Mouse (Mus musculus) urinary bladder, postnatal 36 days (tissue): ENCODE data around the gene Stac3.

ENCODE experiments used
- DNase-seq, 2 experiments: peaks; one replicate each; pipeline ENCODE4 v3.0.0; 2022; ENCODE audit warnings: low spot score in 2 of 2, mixed read lengths in 1 of 2

Gene Stac3

GRCm38 (mm10) chr10:127509051-127509836 lies 7.8 kb downstream of the Stac3 start:
- DNase-seq, result peak; percentile 65 to 79

DNA sequence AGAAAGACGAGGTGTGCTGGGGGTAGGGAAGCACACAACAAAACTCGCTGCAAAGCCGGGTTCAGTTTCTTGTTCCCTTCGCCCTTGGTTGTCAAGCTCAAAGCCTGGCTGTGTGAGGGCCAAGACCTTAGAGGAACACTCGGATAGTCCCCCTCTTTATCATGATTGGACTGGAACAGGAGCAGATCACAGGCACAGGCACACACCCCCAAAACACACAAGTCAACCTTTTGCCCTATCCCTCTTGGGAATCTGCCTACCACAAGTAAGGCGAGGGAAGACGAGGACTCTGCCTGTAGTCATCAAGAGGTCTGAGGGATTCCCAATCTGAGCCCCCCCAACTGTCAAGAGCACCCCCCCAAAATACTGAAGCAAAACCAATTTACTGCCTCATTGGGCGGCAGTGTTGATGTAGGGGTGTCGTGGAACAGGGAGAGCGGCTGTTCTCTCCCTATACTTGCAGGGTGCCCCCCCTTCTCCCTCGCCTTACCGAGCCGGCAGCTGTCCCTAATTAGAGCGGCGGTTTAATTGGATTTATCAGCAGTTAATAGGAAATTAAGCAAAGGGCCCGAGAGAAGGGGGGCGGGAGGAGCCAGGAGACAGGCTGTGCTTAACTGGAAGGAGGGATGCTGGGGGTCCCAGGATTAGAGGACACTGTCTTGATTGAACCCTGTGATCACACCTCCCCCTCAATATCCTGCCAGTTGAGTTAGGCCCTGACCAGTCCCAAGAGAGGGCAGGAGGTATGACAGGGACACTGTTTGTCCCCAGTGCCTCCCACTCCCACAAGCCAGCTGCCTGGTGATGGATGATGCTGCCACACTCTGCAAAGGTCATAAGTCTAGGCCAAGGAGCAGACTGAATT lies 8.6 kb downstream of the Stac3 start:
- DNase-seq, result no peak

DNA sequence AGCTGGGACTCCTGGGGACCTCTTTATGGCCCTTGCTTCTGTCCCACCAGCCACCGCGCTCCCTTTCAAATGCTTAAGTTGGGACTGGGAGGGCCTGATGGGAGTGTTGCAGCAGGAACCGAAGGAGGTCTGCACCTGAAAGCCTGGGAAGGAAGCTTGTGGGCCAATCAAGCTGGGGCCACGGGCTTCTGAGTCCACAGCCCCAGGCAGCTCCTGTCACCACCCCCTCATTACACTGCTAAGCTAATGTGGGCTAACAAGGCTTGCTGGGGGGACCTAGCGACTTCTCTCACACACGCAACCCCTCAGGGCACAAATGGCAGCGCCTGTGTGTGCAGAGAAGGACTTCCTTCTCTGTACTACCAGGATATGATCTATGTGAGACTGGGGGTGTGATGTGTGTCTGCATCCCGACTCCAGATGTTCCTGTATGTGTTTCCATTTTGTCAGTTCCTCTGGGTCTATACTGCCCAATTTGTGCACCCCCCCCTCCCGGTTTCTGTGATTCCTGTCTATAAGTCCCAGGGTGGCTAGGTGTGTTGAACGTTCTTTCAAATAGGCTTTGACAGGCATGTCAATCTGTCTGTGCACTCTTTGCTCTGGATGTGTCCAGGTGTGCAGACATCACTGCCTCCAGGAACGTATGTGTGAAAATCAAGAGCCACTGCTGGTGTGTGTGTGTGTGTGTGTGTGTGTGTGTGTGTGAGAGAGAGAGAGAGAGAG lies 9.6 kb downstream of the Stac3 start:
- DNase-seq, result no peak

DNA sequence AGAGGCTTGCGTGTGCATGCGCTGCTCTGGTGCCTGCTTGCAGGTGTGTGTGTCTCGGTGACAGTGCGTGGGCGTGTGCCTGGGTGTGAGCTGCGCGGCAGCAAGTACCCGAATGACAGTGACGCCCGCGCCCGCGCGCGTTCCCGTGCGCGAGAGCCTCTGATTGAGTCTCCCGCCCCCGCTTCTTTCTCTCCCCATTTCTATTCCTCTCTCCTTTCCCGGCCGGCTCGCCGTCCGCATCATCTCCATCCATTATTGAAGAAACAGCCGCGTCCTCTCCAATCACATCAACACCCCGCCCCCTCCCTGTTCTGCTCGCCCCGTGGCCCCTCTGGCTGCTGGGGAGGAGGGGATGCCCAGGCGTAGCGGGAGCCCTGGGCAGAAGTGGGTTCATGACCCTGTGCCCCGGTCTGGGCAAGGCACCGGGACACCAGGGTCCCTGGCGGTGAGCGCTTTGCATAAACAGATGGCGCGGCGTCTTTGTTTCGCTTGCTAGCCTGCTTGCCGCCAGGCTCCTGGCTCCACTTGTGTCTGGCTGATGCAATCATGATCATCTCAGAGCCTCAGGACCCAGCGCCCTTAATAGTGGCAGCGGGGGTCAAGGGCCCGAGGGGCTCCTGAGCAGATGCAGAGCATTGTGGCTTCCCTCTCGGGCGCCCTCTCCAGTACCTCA lies 10.3 kb downstream of the Stac3 start:
- DNase-seq, result peak in 1 of 2 experiments; percentile 36

DNA sequence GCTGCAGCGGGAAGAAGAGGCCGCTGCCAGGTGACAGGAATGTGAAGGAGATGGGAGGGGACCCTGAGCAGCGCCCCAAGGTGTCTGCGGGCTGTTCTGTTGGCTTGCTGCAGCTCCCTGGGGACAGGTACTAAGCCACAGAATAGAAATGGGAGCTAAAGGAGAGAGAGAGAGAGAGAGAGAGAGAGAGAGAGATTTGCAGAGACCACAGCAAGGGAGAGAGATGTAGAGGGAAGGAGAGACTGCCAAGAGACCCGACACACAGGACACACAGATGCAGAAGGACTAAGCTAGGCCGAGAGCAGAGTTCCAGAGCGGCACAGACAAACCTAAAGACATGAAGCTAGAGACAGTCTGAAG lies 10.8 kb downstream of the Stac3 start:
- DNase-seq, result no peak

DNA sequence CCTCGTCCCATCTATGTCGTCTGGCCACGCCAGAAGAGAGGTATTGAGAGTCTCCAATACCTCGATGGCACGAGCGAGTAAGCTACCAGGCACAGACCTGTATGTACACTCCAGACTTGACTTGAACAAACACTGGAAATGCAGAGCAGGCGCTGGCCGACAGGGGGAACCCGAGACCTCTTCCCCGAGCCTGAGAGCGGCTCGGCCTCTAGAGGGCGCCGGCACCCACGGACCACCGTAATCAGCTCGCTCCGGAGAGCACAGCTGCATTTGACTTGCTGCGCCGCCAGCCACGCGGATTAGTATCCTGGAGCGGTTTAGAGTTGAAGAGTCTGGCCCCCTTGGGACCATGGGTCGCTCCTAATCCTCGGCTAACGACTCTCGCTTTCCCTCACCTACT lies 11.3 kb downstream of the Stac3 start:
- peak; percentile 93 to 94 for DNase-seq

- no peak for DNase-seq
Measured at GRCm38 (mm10) chr10:127513501-127514091, 12.1 kb downstream of the Stac3 start.

DNA sequence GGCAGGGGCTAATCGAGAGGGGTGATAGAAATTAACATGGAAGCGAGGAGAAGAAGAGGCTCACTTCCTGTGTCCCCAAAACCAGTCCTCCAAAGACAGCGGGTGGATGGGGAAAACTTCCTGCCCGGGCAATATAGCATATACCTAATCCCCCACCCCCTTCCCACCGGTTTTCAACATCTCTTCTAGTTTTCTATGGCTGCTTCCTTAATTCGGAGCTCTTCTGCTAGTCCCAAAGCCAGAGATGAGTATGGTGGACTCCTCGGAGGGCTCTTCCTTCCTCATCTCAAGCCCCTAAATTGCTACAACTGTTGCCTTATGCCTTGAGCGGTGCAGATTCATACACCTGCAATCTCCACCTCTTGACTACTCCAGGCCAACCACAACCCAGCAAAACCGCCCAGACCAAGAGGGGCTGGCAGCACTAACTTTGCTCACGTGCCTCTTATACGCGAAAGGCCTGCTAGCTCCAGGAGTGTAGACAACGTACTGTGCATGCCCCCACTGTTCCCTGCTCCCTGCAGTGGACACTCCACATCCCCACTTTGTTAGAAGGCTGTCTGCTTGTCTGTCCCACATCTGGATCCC lies 12.7 kb downstream of the Stac3 start:
- no peak for DNase-seq

- DNase-seq, result no peak
Measured at GRCm38 (mm10) chr10:127514764-127515163, 13.3 kb downstream of the Stac3 start, which contains the start of gene Ndufa4l2. TSS of gene Ndufa4l2 (plus strand) at chr10:127514967.

- no peak for DNase-seq
Measured at GRCm38 (mm10) chr10:127515271-127515982, 13.9 kb downstream of the Stac3 start.

DNA sequence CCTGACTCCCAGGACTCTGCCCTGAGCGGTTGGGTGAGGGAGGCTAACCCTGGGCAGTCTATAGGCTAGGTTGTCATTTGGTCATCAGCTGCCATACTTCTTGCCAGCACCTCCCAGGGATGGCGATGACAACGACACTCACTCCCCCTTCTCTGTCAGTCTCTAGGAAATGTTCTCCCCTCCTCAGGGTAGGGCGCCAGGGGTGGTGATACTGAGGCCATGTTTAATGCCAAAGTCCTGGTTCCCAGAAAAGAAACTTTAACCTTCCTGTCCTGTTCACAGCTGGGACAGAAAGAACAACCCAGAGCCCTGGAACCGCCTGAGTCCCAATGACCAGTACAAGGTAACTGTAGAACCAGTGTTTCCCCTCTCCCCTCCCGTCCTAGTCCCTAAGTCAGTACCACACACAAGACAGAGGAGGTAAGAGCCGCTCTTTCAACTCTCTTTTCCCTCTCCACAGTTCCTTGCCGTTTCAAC lies 14.5 kb downstream of the Stac3 start:
- no peak for DNase-seq

GRCm38 (mm10) chr10:127516576-127517260 lies 15.2 kb downstream of the Stac3 start:
- no peak for DNase-seq

GRCm38 (mm10) chr10:127517941-127518340 lies 16.5 kb downstream of the Stac3 start:
- no peak for DNase-seq

GRCm38 (mm10) chr10:127519041-127519701 lies 17.7 kb downstream of the Stac3 start:
- no peak for DNase-seq

DNA sequence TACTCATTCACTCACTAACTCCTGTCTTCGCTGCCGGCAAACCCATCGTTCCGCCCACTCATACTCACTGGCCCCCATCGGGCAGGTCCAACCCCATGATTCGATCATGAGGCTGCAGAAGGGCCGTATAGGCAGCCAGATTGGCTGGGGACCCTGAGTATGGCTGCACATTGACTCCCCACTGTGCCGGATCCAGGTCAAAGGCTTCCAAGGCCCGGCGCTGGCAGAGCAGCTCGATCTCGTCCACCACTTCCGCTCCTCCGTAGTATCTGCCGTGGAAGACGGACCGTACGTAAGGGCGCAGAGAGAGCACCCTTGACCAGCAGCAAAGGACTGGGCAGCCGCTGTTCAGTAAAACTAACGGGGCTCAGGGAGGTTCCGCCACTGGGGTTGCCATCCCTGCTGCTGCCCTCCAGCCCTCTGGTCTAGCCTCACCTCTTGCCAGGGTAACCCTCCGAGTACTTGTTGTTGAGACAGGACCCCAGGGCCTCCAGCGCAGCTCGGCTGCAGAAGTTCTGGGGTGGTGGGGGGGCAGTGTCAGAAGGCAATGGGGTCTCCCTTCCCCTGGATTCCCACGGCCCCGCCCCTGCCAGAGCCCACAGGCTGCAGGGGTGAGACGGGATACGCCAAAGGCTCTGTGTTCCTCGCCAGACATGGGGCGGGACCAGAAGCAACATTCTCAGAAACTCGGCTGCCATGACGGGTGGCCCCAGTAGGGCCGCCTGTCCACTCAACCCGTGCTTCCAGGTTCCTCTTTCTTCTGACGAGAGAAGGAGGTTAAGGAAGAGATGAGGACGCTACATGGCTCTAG lies 18.6 kb downstream of the Stac3 start:
- DNase-seq, result no peak

DNA sequence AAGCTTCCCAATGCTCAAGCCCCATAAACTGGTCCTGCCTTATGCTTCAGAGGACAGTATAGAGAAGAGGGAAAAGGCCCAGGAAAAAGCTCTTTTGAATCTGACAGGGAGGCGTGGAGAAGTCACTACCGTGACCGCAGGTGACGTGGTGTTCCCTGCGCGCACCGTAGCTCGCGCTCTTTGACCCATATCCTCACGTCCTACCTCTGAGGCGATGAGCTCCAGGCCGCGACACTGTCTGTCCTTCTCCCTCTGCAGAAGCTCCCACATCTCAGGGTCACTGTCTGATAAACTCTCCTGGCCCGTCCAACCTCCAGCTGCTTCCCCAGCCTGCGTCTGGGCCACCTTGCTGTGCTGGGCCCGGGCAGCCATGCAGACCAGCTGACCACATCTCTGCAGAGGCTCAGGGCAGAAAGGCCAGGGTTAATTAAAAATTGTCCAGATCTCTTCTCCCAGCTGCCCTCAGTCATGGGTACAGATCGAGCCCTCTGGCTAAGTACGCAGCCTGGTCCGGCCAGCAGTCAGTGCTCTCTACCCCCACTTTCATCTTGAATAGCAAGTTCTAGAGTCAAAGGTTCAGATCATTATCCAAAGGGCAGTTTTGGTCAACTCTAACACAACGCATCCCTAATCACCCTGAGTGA lies 19.4 kb downstream of the Stac3 start:
- DNase-seq, result no peak

- DNase-seq, result no peak
Measured at GRCm38 (mm10) chr10:127521611-127522080, 20.2 kb downstream of the Stac3 start.
